Mouse (Mus musculus) adrenal gland, adult (tissue): ENCODE data around the gene Hs3st5.
"Not testable (repeated sequence)": the region's sequence is repeated elsewhere in the genome, so short reads cannot be mapped to it uniquely, and the experiment has no call there.

Experiments used
- DNase-seq, 2 experiments: peaks; one replicate each; pipeline ENCODE4 v3.0.0; 2022 to 2023; ENCODE audit warnings: low spot score in 1 of 2; ENCODE audit not compliant: inconsistent age in 2 of 2

The Hs3st5 gene

GRCm38 (mm10) chr10:36506727-36507555, at the start of gene Hs3st5:
Hs3st5 (plus strand) TSS chr10:36506814.
- DNase-seq: peak; percentile 35 to 75

- DNase-seq: peak in 1 of 2 experiments; percentile 4
Measured at GRCm38 (mm10) chr10:36468664-36469063, 38.0 kb upstream of the Hs3st5 start.

DNA sequence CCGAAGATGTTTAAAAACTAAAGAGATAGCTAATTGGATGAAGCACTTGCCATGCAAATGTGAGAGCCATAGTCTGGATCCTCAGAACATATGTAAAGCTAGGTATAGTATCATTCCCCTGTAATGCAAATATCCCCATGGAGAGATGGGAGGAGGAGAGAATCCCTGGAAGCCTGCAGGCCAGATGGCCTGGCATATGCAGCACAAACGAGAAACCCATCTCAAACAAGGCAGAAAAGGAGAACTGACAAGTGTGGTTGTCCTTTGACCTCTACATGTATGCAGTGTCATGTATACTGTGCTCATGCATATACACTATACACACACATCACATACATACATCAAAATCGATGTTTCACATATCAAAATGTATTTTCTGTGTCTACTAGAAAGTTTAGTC, 35.5 kb upstream of the Hs3st5 start:
- no peak for DNase-seq

- no peak for DNase-seq
Measured at GRCm38 (mm10) chr10:36474834-36475233, 31.8 kb upstream of the Hs3st5 start.

GRCm38 (mm10) chr10:36477543-36477942, 29.1 kb upstream of the Hs3st5 start:
- no peak for DNase-seq

DNA sequence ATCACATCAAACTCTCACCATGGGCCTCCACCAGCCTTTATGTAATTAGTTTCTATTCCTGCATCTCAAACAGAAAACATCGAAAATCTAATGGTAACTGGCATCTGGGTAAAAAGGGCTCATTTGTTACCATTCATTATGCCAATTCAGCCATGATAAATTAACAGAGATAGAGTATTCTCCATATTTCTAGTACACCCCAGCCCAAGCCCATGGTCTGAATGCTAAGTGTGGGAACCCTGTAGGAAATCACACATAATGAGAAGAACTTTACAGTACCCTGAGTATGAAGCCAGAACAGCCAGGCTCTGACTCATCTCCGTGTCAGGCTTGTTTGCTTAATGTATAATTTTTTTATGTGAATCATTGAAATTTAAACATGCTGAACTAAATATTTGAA, 23.3 kb upstream of the Hs3st5 start:
- DNase-seq: no peak

- no peak for DNase-seq
Measured at GRCm38 (mm10) chr10:36484011-36484410, 22.6 kb upstream of the Hs3st5 start.

DNA sequence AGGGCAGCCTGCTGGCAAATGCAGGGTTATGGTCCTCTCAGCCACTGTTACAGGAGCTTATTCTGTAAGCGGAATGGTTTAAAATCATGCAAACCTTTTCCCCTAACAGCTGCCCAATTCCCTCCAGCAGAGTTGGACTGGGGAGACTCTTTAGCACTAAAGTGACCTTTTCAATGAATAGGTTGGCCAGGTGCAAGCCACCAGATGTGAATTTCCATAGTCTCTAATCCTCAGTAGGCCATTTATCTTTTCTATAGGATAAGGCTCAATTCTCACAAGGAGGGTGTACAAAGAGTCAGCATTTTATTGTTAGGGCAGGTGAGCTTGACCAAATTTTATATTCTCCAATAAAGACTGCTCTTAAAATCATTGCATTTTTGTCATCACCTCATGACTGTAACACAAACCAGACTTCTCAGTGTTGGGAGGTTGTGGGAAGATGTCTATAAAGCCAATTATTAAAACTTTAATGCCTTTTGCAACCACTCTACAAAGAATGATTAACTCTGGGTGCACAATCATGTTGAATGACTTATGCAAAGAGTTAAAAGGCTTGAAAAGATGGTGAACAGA, 21.8 kb upstream of the Hs3st5 start:
- no peak for DNase-seq

GRCm38 (mm10) chr10:36493566-36493965, 13.0 kb upstream of the Hs3st5 start:
- no peak for DNase-seq

DNA sequence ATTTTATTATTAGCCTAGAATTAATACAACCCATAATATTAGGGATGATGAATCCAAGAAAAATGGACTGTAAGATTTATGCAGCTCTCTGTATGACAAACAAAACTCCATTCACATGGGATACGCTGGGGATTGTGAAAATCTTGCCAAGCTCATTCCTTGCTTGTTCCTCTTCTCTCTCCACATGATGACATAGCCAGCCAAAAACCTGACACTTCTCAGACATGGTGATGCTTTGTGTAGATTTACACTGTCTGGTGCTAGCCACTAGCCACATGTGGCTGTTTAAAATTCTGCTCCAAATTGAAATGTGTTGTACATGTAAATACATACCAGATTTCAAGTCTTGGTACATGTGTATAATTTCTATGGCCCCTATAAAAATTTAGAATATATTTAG, 6.9 kb upstream of the Hs3st5 start:
- DNase-seq: no peak

- DNase-seq: peak; percentile 6 to 26
Measured at GRCm38 (mm10) chr10:36506033-36506726, 434 bp upstream of the Hs3st5 start.

DNA sequence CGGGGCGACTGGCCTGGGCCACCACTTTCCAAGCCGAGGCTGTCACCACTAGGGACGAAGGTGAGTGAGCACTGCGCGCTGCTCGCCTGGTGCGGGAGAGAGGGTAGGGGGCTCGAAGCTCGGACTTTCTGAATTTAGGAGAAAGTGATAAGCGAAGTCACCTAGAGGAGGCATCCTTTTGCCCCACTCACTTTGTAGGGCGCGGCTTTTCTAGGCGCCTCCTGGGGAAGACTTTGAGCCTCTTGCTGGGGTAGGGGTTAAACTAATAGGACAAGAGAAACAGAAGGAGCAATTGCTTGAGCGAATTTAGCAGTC, 899 bp downstream of the Hs3st5 start:
- no peak for DNase-seq

DNA sequence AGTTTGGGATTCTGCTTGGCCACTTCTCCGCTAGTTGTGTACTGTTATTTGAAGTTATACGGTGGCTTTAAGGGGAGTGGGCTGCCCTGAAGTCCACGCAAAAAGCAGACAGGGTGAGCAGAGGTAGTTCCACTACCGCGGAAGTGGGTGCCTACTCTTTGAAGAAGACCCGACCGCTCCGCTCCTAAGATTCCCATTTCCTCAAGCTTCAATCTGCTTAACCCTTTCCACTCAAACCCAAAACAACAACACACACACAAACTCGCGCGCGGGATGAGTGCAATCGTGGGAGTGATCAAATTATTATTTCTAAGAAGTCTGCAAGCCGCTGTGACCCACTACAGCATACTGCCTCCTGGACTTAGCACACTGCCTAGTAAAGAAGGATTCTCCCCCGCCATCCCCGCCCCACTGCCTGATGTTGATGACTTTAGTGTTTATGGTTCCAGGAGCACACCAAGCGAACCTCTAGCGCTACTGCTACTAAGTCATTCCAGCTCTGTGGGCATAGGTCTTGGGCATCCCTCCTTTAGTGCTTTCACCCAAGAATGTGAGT, 1.5 kb downstream of the Hs3st5 start:
- DNase-seq: no peak

- DNase-seq: no peak
Measured at GRCm38 (mm10) chr10:36509477-36509876, 2.9 kb downstream of the Hs3st5 start.

DNA sequence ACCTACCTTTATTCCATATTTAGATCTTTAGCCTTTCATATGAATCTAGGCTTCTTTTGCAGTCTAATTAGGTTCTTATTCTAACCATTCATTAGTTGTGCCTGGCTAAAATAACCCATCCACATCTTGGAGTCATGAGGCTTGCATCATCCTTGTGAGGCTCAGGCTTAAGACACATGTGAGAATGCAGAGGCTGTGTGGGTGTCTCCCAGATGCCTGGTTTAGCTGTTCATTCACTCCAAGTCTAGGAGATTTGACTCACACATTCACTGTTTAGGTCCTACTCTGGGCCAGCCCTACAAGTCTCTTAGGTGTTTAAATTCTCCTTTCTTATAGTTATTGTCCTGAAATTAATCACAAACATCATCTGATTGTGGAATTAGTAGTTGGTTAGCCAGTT, 17.3 kb downstream of the Hs3st5 start:
- DNase-seq: no peak

DNA sequence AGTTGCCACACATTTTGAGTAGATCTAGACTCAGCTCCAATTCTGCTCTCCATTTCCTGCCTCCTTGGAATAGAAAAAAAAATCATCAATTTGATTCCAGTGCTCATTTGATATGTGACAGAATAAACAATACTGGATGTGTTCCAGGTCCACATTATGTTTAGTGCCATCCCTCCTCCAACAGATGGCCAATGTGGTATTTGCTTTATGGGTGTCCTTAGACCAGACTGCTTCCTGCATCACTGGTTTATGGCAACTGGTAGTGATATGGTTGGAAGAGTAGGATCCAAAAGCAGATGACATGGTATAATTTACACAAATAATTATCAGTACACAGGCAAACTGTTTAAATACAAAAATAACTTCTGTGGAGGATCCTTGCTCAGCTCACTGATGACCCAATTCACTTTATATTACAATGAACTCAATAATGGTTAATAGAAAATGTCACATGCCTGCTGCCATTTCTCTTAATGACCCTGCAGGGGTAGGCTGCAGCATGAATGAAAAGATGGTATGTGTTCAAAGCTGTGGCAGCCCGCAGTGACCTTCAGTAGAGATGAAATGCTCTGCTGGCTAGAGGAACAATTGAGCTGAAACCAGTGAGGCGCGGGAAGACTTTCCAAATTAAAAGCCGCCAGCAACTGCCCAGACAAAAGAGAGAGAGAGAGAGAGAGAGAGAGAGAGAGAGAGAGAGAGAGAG, 27.2 kb downstream of the Hs3st5 start:
- DNase-seq: no peak

GRCm38 (mm10) chr10:36546622-36547021, 40.0 kb downstream of the Hs3st5 start:
- DNase-seq: peak in 1 of 2 experiments; percentile 60

- DNase-seq: not testable (repeated sequence)
Measured at GRCm38 (mm10) chr10:36547713-36548112, 41.1 kb downstream of the Hs3st5 start.

DNA sequence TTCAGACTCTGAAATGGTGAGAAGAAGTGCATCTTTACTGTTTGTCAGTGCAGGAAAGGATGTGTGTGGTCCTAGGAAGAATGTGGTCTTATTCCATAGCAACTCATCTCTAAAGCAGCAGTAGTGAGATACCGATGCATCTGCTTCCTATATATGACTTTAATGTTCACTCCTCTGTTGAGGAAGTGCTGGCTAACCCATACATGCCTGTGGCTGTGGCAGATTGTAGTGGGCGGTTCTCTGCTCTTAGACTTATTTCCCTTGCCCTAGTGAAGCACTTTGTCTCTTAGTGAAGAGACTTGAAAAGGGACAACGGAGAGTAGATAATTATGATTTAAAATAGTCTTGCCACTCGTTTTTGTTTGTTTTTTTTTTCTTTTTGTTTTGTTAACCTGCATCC, 47.4 kb downstream of the Hs3st5 start:
- no peak for DNase-seq

GRCm38 (mm10) chr10:36554941-36555888, 48.6 kb downstream of the Hs3st5 start:
- DNase-seq: no peak
